Mouse (Mus musculus) testis, adult 2 months (tissue): ENCODE results near the gene Serpinh1.

Experiments
- CTCF ChIP-seq: fragments of 200-500 bp; IDR thresholded peaks from 2 replicates; pipeline ENCODE4 v1.5.1; 2012; ENCODE audit warnings: low read depth, mild to moderate bottlenecking, inconsistent platforms, low read length, moderate library complexity; ENCODE audit not compliant: control insufficient read depth, insufficient read depth, insufficient replicate concordance
- POLR2A ChIP-seq: fragments of 200-500 bp; IDR thresholded peaks from 2 replicates; pipeline ENCODE4 v1.6.1; 2012; ENCODE audit warnings: low read depth, mild to moderate bottlenecking, inconsistent platforms, low read length, moderate library complexity; ENCODE audit not compliant: control insufficient read depth

GRCm38 (mm10) chr7:99380491-99381213, 27.6 kb upstream of the Serpinh1 start:
- TF ChIP-seq CTCF: no peak
- no peak for TF ChIP-seq POLR2A
